Mouse (Mus musculus): ENCODE measurements around the gene Fgf2.

Fgf2 gene

GRCm38 (mm10) chr3:37360729-37361128, 12.6 kb downstream of the Fgf2 start:
- DNase-seq, result no peak

- DNase-seq, result no peak
Measured at GRCm38 (mm10) chr3:37365144-37365543, 17.0 kb downstream of the Fgf2 start.

- DNase-seq, result no peak
Measured at GRCm38 (mm10) chr3:37365976-37366375, 17.8 kb downstream of the Fgf2 start.

GRCm38 (mm10) chr3:37366381-37367053, 18.4 kb downstream of the Fgf2 start:
- DNase-seq, result no peak

- no peak for DNase-seq
Measured at GRCm38 (mm10) chr3:37370407-37370806, 22.3 kb downstream of the Fgf2 start.

GRCm38 (mm10) chr3:37373712-37374111, 25.6 kb downstream of the Fgf2 start:
- DNase-seq, result peak; percentile 58

GRCm38 (mm10) chr3:37377926-37378325, 29.8 kb downstream of the Fgf2 start:
- no peak for DNase-seq

- peak; percentile 43 for DNase-seq
Measured at GRCm38 (mm10) chr3:37378412-37378811, 30.3 kb downstream of the Fgf2 start.

- DNase-seq, result no peak
Measured at GRCm38 (mm10) chr3:37379201-37379600, 31.1 kb downstream of the Fgf2 start.

- DNase-seq, result peak; percentile 32
Measured at GRCm38 (mm10) chr3:37379930-37380881, 32.1 kb downstream of the Fgf2 start.

GRCm38 (mm10) chr3:37381457-37381856, 33.3 kb downstream of the Fgf2 start:
- no peak for DNase-seq

GRCm38 (mm10) chr3:37383096-37383765, 35.1 kb downstream of the Fgf2 start:
- no peak for DNase-seq

GRCm38 (mm10) chr3:37387310-37387709, 39.2 kb downstream of the Fgf2 start:
- DNase-seq, result no peak

- no peak for DNase-seq
Measured at GRCm38 (mm10) chr3:37396930-37397608, 48.9 kb downstream of the Fgf2 start.

- no peak for DNase-seq
Measured at GRCm38 (mm10) chr3:37397646-37398045, 49.5 kb downstream of the Fgf2 start.

GRCm38 (mm10) chr3:37398661-37399395, 50.7 kb downstream of the Fgf2 start:
- DNase-seq, result peak; percentile 53

GRCm38 (mm10) chr3:37401729-37402610, 53.8 kb downstream of the Fgf2 start:
- peak; percentile 64 for DNase-seq

GRCm38 (mm10) chr3:37407598-37407997, 59.5 kb downstream of the Fgf2 start:
- DNase-seq, result no peak

GRCm38 (mm10) chr3:37413446-37413845, 65.3 kb downstream of the Fgf2 start:
- DNase-seq, result no peak

GRCm38 (mm10) chr3:37414413-37414960, 66.3 kb downstream of the Fgf2 start:
- peak; percentile 92 for DNase-seq

- DNase-seq, result no peak
Measured at GRCm38 (mm10) chr3:37418341-37418740, 70.2 kb downstream of the Fgf2 start.
